Mouse (Mus musculus) embryonic facial prominence, embryonic 13.5 days (tissue): Measurements from ENCODE around the gene Chd5. TPM values are rescaled to one million over a fixed set of nuclear protein-coding genes. Genes with fewer than 3 reads are reported as not detected.

ENCODE experiments used
- ATAC-seq: fragments of 200-750 bp; cut with Nextera tagmentation; 2 replicates; pipeline ENCODE4 v1.8.0; 2017; ENCODE audit warnings: low read depth; ENCODE audit not compliant: insufficient number of reproducible peaks, insufficient read depth, low FRiP score, low TSS enrichment
- H3K27ac ChIP-seq: fragments of 300-500 bp; sonication (generic); 2 replicates; pipeline ENCODE4 v1.5.1; 2015; ENCODE audit warnings: moderate library complexity, mild to moderate bottlenecking, inconsistent platforms
- H3K27me3 ChIP-seq: fragments of 300-500 bp; sonication (generic); 2 replicates; pipeline ENCODE4 v1.6.1; 2015; ENCODE audit warnings: mild to moderate bottlenecking, inconsistent platforms
- H3K36me3 ChIP-seq: fragments of 300-500 bp; sonication (generic); 2 replicates; pipeline ENCODE4 v1.6.1; 2015; ENCODE audit warnings: mild to moderate bottlenecking, inconsistent platforms
- H3K4me1 ChIP-seq: fragments of 300-500 bp; sonication (generic); 2 replicates; pipeline ENCODE4 v1.6.1; 2015; ENCODE audit warnings: inconsistent platforms
- H3K4me2 ChIP-seq: fragments of 300-500 bp; sonication (generic); 2 replicates; pipeline ENCODE4 v1.6.1; 2015; ENCODE audit warnings: moderate library complexity, mild to moderate bottlenecking, inconsistent platforms
- H3K4me3 ChIP-seq: fragments of 300-500 bp; sonication (generic); 2 replicates; pipeline ENCODE4 v1.5.1; 2015; ENCODE audit warnings: mild to moderate bottlenecking, inconsistent platforms
- H3K9ac ChIP-seq: fragments of 300-500 bp; sonication (generic); 2 replicates; pipeline ENCODE4 v1.6.1; 2015; ENCODE audit warnings: mild to moderate bottlenecking, inconsistent platforms
- H3K9me3 ChIP-seq: fragments of 300-500 bp; sonication (generic); 2 replicates; pipeline ENCODE4 v1.6.1; 2016; ENCODE audit warnings: inconsistent platforms
- WGBS: fragments of 180-500 bp; shearing (Covaris S2); methylation state at CpG from one replicate; pipeline ENCODE4 v1.1.7; 2015; ENCODE audit warnings: mixed read lengths; 5-methylcytosine and 5-hydroxymethylcytosine counted together
- polyA plus RNA-seq: library from polyadenylated mRNA; unstranded; fragments of >200 nt; fragmentation: Nextera tagmentation; extraction: Ambion mirVana; gene quantifications from 2 replicates; pipeline ENCODE4 v1.2.1, GENCODE M21; 2015

Chd5 gene
- polyA plus RNA-seq, 1 experiment from 2014 or later: 2.6 TPM

GRCm38 (mm10) chr4:152300375-152300774, 38.1 kb upstream of the Chd5 start:
- 92% methylated on average over 8 of the region's 8 CpGs for WGBS
- Histone ChIP-seq H3K4me1 (peaks cover 18% of the 10 kb centered on the region), H3K36me3 (peaks cover 60% of the 10 kb centered on the region), H3K4me3 (no peak overlapping the region), H3K9me3 (no peaks in the 10 kb centered on the region), H3K4me2 (no peak overlapping the region), H3K27ac (no peak overlapping the region), H3K27me3 (peaks cover 6% of the 10 kb centered on the region), H3K9ac (no peak overlapping the region)
- ATAC-seq: no peak

- Histone ChIP-seq H3K9ac (no peak overlapping the region), H3K36me3 (peaks cover 74% of the 10 kb centered on the region), H3K4me2 (no peak overlapping the region), H3K27me3 (no peaks in the 10 kb centered on the region), H3K4me3 (no peak overlapping the region), H3K9me3 (no peaks in the 10 kb centered on the region), H3K4me1 (peaks cover 13% of the 10 kb centered on the region), H3K27ac (no peak overlapping the region)
- no peak for ATAC-seq
- WGBS: 77% methylated on average over 11 of the region's 11 CpGs
Measured at GRCm38 (mm10) chr4:152302012-152302411, 36.4 kb upstream of the Chd5 start.

DNA sequence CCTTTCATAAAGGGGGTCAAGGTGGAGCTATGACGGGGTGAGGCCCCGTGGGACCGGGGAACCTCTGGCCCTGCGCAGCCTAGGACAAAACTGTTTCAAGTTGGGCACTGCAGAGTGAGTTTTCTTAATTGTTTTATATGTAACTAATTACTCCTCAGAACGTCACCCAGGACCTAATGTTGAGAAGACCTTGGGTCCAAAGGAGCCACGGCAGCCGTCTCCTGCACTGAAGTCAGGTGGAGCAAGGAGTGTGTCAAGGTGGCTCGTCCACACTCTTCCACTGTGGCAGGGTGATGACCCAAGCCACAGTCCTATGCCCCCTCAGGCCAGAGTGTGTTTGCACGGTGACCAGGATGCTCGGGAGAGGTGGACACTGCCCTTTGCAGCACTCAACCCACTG, 35.3 kb upstream of the Chd5 start:
- WGBS: 88% methylated on average over 10 of the region's 10 CpGs
- Histone ChIP-seq H3K9me3 (no peaks in the 10 kb centered on the region), H3K4me1 (peaks cover 9% of the 10 kb centered on the region), H3K4me2 (no peak overlapping the region), H3K27ac (no peak overlapping the region), H3K4me3 (no peak overlapping the region), H3K36me3 (peaks cover 76% of the 10 kb centered on the region), H3K9ac (no peak overlapping the region), H3K27me3 (no peaks in the 10 kb centered on the region)
- ATAC-seq: no peak

DNA sequence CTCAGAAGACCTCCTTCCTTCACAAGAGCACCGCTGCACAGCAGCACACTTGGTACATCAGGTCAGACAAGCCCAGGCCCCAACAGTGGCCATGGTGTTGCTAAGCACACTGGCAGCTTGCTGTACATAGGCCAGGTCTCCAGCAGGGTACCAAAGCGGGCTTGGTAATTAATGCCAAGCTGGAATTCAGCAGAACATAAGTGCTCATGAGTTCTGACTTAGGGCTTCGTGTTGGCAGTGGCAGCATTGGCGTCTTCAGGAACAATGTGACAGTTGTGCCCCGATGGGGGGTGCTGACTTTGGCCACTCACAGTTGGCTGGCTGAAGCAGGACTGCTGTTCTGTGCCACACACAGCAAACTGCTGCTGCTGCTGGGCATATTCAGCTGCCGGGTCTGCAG, 33.8 kb upstream of the Chd5 start:
- Histone ChIP-seq H3K4me3 (no peak overlapping the region), H3K27me3 (no peaks in the 10 kb centered on the region), H3K4me2 (no peak overlapping the region), H3K4me1 (no peaks in the 10 kb centered on the region), H3K36me3 (peaks cover 85% of the 10 kb centered on the region), H3K9ac (no peak overlapping the region), H3K27ac (no peak overlapping the region), H3K9me3 (no peaks in the 10 kb centered on the region)
- ATAC-seq: no peak
- WGBS: 90% methylated on average over 6 of the region's 6 CpGs

- no peak overlapping the region for H3K4me3 ChIP-seq
- H3K36me3 ChIP-seq: peaks cover 72% of the 10 kb centered on the region
- 83% methylated on average over 6 of the region's 6 CpGs for WGBS
- peaks cover 12% of the 10 kb centered on the region for H3K27me3 ChIP-seq
- H3K9ac ChIP-seq: 0 out of 2 replicates have a peak overlapping the region, but pooled peaks have one; percentile 22
- ATAC-seq: no peak
- H3K27ac ChIP-seq: no peak overlapping the region
- no peaks in the 10 kb centered on the region for H3K9me3 ChIP-seq
- no peak overlapping the region for H3K4me2 ChIP-seq
- no peaks in the 10 kb centered on the region for H3K4me1 ChIP-seq
Measured at GRCm38 (mm10) chr4:152305991-152306390, 32.5 kb upstream of the Chd5 start.

- H3K36me3 ChIP-seq: peaks cover 56% of the 10 kb centered on the region
- WGBS: 78% methylated on average over 9 of the region's 9 CpGs
Measured at GRCm38 (mm10) chr4:152307542-152307941, 30.9 kb upstream of the Chd5 start.

GRCm38 (mm10) chr4:152312186-152312585, 26.3 kb upstream of the Chd5 start:
- no peak for ATAC-seq
- no peak overlapping the region for H3K27ac ChIP-seq
- peak overlapping the region; percentile 41; the same call in 1 of the 2 replicates for H3K4me3 ChIP-seq

More at GRCm38 (mm10) chr4:152307542-152307941, 30.9 kb upstream of the Chd5 start:
- no peak for ATAC-seq
- Histone ChIP-seq H3K9me3 (no peaks in the 10 kb centered on the region), H3K4me2 (no peak overlapping the region), H3K9ac (no peak overlapping the region), H3K27ac (no peak overlapping the region), H3K4me3 (no peak overlapping the region), H3K27me3 (peaks cover 28% of the 10 kb centered on the region), H3K4me1 (peaks cover 6% of the 10 kb centered on the region)

GRCm38 (mm10) chr4:152313211-152313632, 25.2 kb upstream of the Chd5 start:
- under 1% methylated on average over 29 of the region's 29 CpGs for whole genome bisulfite sequencing
- Histone ChIP-seq H3K27me3 (peaks cover 85% of the 10 kb centered on the region), H3K4me3 (peak overlapping the region; percentile 41), H3K4me1 (peaks cover 28% of the 10 kb centered on the region), H3K4me2 (peak overlapping the region; percentile 67), H3K27ac (no peak overlapping the region), H3K36me3 (peaks cover 12% of the 10 kb centered on the region), H3K9me3 (no peaks in the 10 kb centered on the region), H3K9ac (peak overlapping the region; percentile 47)
- ATAC-seq: peak; percentile 67

More at GRCm38 (mm10) chr4:152312186-152312585, 26.3 kb upstream of the Chd5 start:
- no peak overlapping the region for H3K9ac ChIP-seq
- peaks cover 28% of the 10 kb centered on the region for H3K4me1 ChIP-seq
- peak overlapping the region; percentile 67 for H3K4me2 ChIP-seq
- 2% methylated on average over 14 of the region's 14 CpGs for WGBS
- no peaks in the 10 kb centered on the region for H3K9me3 ChIP-seq
- H3K36me3 ChIP-seq: peaks cover 15% of the 10 kb centered on the region
- peaks cover 74% of the 10 kb centered on the region for H3K27me3 ChIP-seq

- Histone ChIP-seq H3K4me1 (peaks cover 35% of the 10 kb centered on the region), H3K27me3 (peaks cover 92% of the 10 kb centered on the region), H3K9ac (no peak overlapping the region), H3K9me3 (no peaks in the 10 kb centered on the region), H3K4me3 (no peak overlapping the region), H3K27ac (no peak overlapping the region), H3K36me3 (peaks cover 5% of the 10 kb centered on the region; the same call in 1 of the 2 replicates), H3K4me2 (peak overlapping the region; percentile 67)
- no peak for ATAC-seq
Measured at GRCm38 (mm10) chr4:152313934-152314333, 24.5 kb upstream of the Chd5 start.

DNA sequence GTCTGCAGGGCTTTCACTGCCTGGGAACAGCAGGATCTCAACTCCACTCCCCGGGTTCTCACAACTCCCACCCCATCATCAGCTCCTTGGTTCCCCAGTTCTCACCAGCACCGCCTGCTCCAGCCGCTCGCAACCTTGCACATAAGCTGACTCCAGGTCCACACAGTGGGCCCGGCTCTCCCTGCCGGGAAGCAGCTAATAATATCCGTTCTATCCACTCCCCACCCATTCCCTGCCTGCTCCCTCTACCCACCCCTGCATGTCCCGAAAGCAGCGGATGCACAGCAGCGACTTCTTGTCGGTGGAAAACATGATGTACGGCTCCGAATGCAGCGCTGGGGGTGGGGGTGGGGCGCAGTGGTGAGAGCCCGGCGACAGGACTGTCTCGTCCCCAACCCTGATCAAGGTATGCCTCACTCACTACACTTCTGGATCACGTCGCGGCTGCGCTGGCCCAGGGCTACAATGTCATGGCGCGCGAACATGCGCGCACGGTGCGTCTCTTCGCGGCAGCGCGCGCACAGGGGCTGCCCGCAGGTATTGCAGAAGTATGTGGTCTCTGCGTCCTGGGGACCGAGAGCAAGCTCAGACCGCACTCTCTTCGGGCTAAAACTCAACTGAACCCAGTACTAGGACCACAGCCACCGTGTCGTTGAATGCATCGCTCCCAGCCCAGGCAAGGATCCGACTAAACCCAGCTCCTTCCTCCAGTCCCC, 22.8 kb upstream of the Chd5 start:
- Histone ChIP-seq H3K27me3 (peaks cover 85% of the 10 kb centered on the region), H3K9me3 (no peaks in the 10 kb centered on the region), H3K27ac (no peak overlapping the region), H3K9ac (no peak overlapping the region), H3K4me1 (peaks cover 36% of the 10 kb centered on the region), H3K36me3 (no peaks in the 10 kb centered on the region), H3K4me2 (peak overlapping the region; percentile 58), H3K4me3 (peak overlapping the region; percentile 33)
- under 1% methylated on average over 43 of the region's 43 CpGs for WGBS
- ATAC-seq: no peak

- no peak for ATAC-seq
- Histone ChIP-seq H3K4me2 (no peak overlapping the region), H3K9ac (no peak overlapping the region), H3K27me3 (peaks cover 65% of the 10 kb centered on the region), H3K4me3 (no peak overlapping the region), H3K36me3 (no peaks in the 10 kb centered on the region), H3K4me1 (peaks cover 29% of the 10 kb centered on the region), H3K9me3 (no peaks in the 10 kb centered on the region), H3K27ac (no peak overlapping the region)
- WGBS: 76% methylated on average over 6 of the region's 6 CpGs
Measured at GRCm38 (mm10) chr4:152317631-152318033, 20.8 kb upstream of the Chd5 start.

DNA sequence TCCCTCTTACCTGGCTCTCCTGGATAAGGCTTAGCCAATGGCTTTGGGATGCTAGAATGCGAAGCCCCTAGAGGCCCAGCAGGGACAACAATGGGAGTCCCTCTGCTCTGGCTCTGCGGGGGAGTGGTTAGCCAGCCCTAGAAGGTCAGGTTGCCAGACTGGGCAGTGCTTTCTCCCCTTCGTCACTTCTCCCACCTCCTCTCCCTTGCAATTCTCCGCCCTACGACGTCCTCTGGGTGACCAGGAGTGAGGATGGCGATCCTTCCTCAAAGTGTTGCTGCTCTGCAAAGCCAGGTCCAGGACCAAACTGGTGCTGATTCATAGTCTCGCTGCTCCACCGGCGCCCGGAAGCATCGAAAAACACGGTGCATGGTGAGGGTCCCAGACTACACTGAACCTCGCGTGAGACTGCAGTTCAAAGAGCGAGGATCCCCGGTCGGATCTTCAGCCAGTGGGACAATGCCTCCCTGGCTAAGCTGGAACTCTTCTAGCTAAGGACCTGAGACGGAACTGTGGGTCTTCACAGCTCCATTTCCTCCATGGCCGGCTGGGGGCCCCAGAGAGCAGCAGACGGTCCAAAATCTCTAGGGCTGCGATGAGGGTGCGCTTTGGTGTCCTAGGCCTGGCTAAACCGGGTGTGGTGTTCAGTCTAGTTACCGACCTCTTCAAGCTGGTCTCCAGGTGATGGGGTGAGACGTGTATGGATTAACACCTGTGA, 19.8 kb upstream of the Chd5 start, which contains the start of gene Rnf207:
Gene Rnf207 (minus strand): TSS at position 477 of the 718 bp plus-strand sequence.
- Histone ChIP-seq H3K4me3 (peak within 1 kb of the TSS; percentile 26), H3K4me2 (peak within 1 kb of the TSS; percentile 48), H3K27me3 (peaks cover 54% of the 10 kb centered on the region), H3K36me3 (no peaks in the 10 kb centered on the region), H3K4me1 (peaks cover 19% of the 10 kb centered on the region), H3K27ac (no peak within 1 kb of the TSS), H3K9ac (peak within 1 kb of the TSS; percentile 51), H3K9me3 (no peaks in the 10 kb centered on the region)
- WGBS: 4% methylated on average over 26 of the region's 26 CpGs
- ATAC-seq: no peak
